Mouse (Mus musculus) embryonic facial prominence, embryonic 15.5 days (tissue): ENCODE measurements around the gene Pla2g6. TPM values are rescaled to one million over a fixed set of nuclear protein-coding genes. Genes with fewer than 3 reads are reported as not detected.

Source experiments
- ATAC-seq: fragments of 200-750 bp; cut with Nextera tagmentation; 2 replicates; pipeline ENCODE4 v1.8.0; 2017; ENCODE audit warnings: low read depth, moderate TSS enrichment; ENCODE audit not compliant: insufficient number of reproducible peaks, low FRiP score, low TSS enrichment
- H3K27ac ChIP-seq: fragments of 300-500 bp; sonication (generic); replicated peaks from 2 replicates; pipeline ENCODE4 v1.5.1; 2015; ENCODE audit warnings: mild to moderate bottlenecking, inconsistent platforms
- H3K27me3 ChIP-seq: fragments of 300-500 bp; sonication (generic); 2 replicates; pipeline ENCODE4 v1.6.1; 2015; ENCODE audit warnings: inconsistent platforms
- H3K36me3 ChIP-seq: fragments of 300-500 bp; sonication (generic); 2 replicates; pipeline ENCODE4 v1.6.1; 2015; ENCODE audit warnings: mild to moderate bottlenecking, inconsistent platforms
- H3K4me1 ChIP-seq: fragments of 300-500 bp; sonication (generic); 2 replicates; pipeline ENCODE4 v1.6.1; 2015; ENCODE audit warnings: inconsistent platforms
- H3K4me2 ChIP-seq: fragments of 300-500 bp; sonication (generic); replicated peaks from 2 replicates; pipeline ENCODE4 v1.6.1; 2015; ENCODE audit warnings: mild to moderate bottlenecking, inconsistent platforms
- H3K4me3 ChIP-seq: fragments of 300-500 bp; sonication (generic); replicated peaks from 2 replicates; pipeline ENCODE4 v1.5.1; 2015; ENCODE audit warnings: mild to moderate bottlenecking, inconsistent platforms
- H3K9ac ChIP-seq: fragments of 300-500 bp; sonication (generic); 2 replicates; pipeline ENCODE4 v1.6.1; 2015; ENCODE audit warnings: inconsistent platforms
- H3K9me3 ChIP-seq: fragments of 300-500 bp; sonication (generic); replicated peaks from 2 replicates; pipeline ENCODE4 v1.6.1; 2016; ENCODE audit warnings: inconsistent platforms
- WGBS: fragments of 180-500 bp; shearing (Covaris S2); methylation state at CpG from one replicate; pipeline ENCODE4 v1.1.7; 2015; 5-methylcytosine and 5-hydroxymethylcytosine counted together
- polyA plus RNA-seq: library from polyadenylated mRNA; unstranded; fragments of >200 nt; fragmentation: Nextera tagmentation; extraction: Ambion mirVana; gene quantifications from 2 replicates; pipeline ENCODE4 v1.2.1, GENCODE M21; 2015

Gene Pla2g6
- polyA plus RNA-seq, 1 experiment from 2014 or later, result 17.0 TPM

- H3K9me3 ChIP-seq, result no peaks in the 10 kb centered on the region
- ATAC-seq, result peak; percentile 39
- no peak overlapping the region for H3K27ac ChIP-seq
- peak overlapping the region; percentile 44 for H3K4me3 ChIP-seq
- WGBS, result 4% methylated on average over 61 of the region's 61 CpGs
- peaks cover 19% of the 10 kb centered on the region for H3K36me3 ChIP-seq
- H3K9ac ChIP-seq, result peak overlapping the region; percentile 39
- H3K4me2 ChIP-seq, result peak overlapping the region; percentile 82
- peaks cover 33% of the 10 kb centered on the region for H3K27me3 ChIP-seq
- peaks cover 14% of the 10 kb centered on the region for H3K4me1 ChIP-seq
These were observed 76.3 kb downstream of the Pla2g6 start for GRCm38 (mm10) chr15:79251781-79252491.

DNA sequence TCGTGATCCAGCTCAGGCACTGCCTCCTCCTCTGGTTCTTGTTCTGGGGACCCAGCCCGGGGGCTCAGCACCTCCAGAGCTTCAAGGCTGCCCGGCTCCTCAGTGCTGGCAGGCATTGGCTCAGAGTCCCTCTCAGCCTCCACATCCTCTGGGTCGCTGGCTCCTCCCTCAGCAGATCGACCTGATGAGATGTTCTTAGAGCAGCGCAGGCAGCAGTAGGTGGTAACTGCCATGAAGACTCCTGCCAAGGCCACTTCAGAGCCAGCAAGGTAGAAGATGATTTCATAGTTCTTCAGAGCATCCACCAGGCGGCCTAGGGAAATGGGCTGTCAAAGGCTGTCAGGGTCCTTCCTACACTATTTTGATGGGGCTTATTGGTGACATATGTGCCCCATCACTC, 77.0 kb downstream of the Pla2g6 start:
- no peak overlapping the region for H3K4me2 ChIP-seq
- H3K27ac ChIP-seq, result no peak overlapping the region
- no peak overlapping the region for H3K9ac ChIP-seq
- no peak for ATAC-seq
- WGBS, result 45% methylated on average over 7 of the region's 7 CpGs
- H3K4me3 ChIP-seq, result no peak overlapping the region
- peaks cover 33% of the 10 kb centered on the region for H3K27me3 ChIP-seq
- H3K36me3 ChIP-seq, result peaks cover 26% of the 10 kb centered on the region
- peaks cover 14% of the 10 kb centered on the region for H3K4me1 ChIP-seq
- no peaks in the 10 kb centered on the region for H3K9me3 ChIP-seq

GRCm38 (mm10) chr15:79250236-79250635, 78.0 kb downstream of the Pla2g6 start:
- ATAC-seq, result no peak
- no peak overlapping the region for H3K9ac ChIP-seq
- 77% methylated on average over 2 of the region's 2 CpGs for WGBS
- peaks cover 33% of the 10 kb centered on the region for H3K27me3 ChIP-seq
- peaks cover 36% of the 10 kb centered on the region for H3K36me3 ChIP-seq
- peaks cover 14% of the 10 kb centered on the region for H3K4me1 ChIP-seq
- H3K9me3 ChIP-seq, result no peaks in the 10 kb centered on the region
- H3K4me3 ChIP-seq, result no peak overlapping the region
- no peak overlapping the region for H3K27ac ChIP-seq
- no peak overlapping the region for H3K4me2 ChIP-seq

GRCm38 (mm10) chr15:79245321-79245720, 82.9 kb downstream of the Pla2g6 start:
- Histone ChIP-seq H3K36me3 (peaks cover 68% of the 10 kb centered on the region), H3K27ac (no peak overlapping the region), H3K4me3 (no peak overlapping the region), H3K27me3 (no peaks in the 10 kb centered on the region), H3K4me2 (no peak overlapping the region), H3K9ac (no peak overlapping the region), H3K4me1 (peaks cover 12% of the 10 kb centered on the region), H3K9me3 (no peaks in the 10 kb centered on the region)
- WGBS, result 88% methylated on average over 3 of the region's 3 CpGs
- ATAC-seq, result no peak

- ATAC-seq, result no peak
- Histone ChIP-seq H3K9ac (no peak overlapping the region), H3K27me3 (no peaks in the 10 kb centered on the region), H3K9me3 (no peaks in the 10 kb centered on the region), H3K4me1 (peaks cover 12% of the 10 kb centered on the region), H3K4me2 (no peak overlapping the region), H3K36me3 (peaks cover 77% of the 10 kb centered on the region), H3K27ac (peak overlapping the region; percentile 48), H3K4me3 (no peak overlapping the region)
- WGBS, result 75% methylated on average over 7 of the region's 7 CpGs
These were observed 83.9 kb downstream of the Pla2g6 start for GRCm38 (mm10) chr15:79244071-79244893.

DNA sequence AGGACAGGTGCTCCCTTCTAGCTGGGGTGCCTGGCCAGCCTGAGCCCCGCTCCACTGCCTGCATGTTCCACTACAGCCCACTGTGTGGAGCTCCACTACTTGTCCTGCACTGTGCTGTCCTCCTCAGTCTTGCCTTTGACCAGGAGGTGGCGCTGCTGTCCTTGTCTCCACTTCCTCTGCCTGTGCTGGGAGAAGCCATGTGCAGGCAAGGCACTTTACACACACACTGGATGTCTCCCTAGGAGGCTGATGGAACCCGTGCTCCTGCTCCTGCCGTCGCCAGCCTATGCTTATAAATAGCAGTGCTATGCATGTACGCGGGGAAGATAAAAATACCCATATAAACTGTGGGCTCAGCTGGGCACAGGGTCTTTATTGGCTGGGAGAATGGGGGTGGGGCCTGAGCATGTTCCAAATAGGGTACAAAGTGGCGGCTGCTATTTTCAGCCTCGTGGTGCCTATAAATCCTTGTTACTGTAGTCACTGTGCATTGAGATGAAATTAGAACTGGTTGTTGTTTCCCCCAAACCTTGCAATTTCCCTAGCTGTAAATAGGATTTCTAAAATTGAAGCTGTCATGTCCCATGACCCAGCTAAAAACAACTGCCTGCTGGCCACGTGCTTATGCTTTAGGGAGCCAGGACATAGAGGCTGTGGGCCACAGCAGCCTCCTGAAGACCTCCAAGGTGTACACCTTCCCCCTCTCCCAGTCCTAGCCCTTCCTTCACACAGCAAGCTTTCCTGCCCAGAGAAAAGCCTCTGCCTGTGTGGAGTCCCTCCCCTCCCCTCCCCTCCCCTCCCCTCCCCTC, 84.8 kb downstream of the Pla2g6 start:
- Histone ChIP-seq H3K9me3 (no peaks in the 10 kb centered on the region), H3K4me3 (no peak overlapping the region), H3K27ac (peak overlapping the region; percentile 34; the same call in 1 of the 2 replicates), H3K27me3 (no peaks in the 10 kb centered on the region), H3K4me2 (no peak overlapping the region), H3K36me3 (peaks cover 79% of the 10 kb centered on the region), H3K4me1 (peaks cover 12% of the 10 kb centered on the region), H3K9ac (no peak overlapping the region)
- peak; percentile 93 for ATAC-seq
- 15% methylated on average over 10 of the region's 10 CpGs for WGBS

GRCm38 (mm10) chr15:79242574-79243233, 85.5 kb downstream of the Pla2g6 start:
- H3K9ac ChIP-seq, result no peak overlapping the region
- H3K27me3 ChIP-seq, result no peaks in the 10 kb centered on the region
- ATAC-seq, result peak; percentile 16
- no peak overlapping the region for H3K4me3 ChIP-seq
- peak overlapping the region; percentile 34 for H3K27ac ChIP-seq
- peaks cover 12% of the 10 kb centered on the region for H3K4me1 ChIP-seq
- WGBS, result 65% methylated on average over 13 of the region's 13 CpGs
- no peak overlapping the region for H3K4me2 ChIP-seq
- H3K9me3 ChIP-seq, result no peaks in the 10 kb centered on the region
- peaks cover 78% of the 10 kb centered on the region for H3K36me3 ChIP-seq

DNA sequence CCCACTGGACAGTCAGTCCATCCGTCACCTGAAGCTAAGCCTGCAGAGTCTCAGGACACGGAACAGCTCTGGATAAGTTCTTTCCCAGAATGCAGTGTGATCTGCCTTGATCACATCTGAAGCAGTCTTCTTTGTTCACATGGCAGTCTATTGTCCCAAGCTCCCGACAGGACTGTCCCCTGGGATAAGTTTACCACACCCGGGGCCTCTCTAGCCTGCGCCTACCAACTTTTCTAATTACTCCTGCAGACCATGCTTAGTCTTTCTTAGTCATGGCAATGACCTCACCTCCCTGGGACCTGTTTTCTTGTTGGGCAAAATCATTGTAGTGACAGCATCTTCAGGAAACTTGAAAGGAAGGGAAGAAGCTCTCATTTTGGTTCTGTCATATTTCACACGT, 90.2 kb downstream of the Pla2g6 start:
- no peaks in the 10 kb centered on the region for H3K9me3 ChIP-seq
- H3K36me3 ChIP-seq, result peaks cover 81% of the 10 kb centered on the region

More for the DNA sequence above, 90.2 kb downstream of the Pla2g6 start:
- Histone ChIP-seq H3K27ac (no peak overlapping the region), H3K4me1 (no peaks in the 10 kb centered on the region; the same call in 1 of the 2 replicates), H3K4me3 (no peak overlapping the region), H3K9ac (no peak overlapping the region), H3K4me2 (no peak overlapping the region), H3K27me3 (no peaks in the 10 kb centered on the region)
- WGBS, result 85% methylated on average over 6 of the region's 6 CpGs
- ATAC-seq, result no peak
